Mouse (Mus musculus) c-Kit-positive CD71-positive TER-119-negative erythroid progenitor cells, embryonic 14.5 days (primary cell): Measurements from ENCODE around the gene Sds.

Experiments
- DNase-seq: peaks from one replicate; pipeline ENCODE4 v3.0.0-alpha.2; 2013; ENCODE audit warnings: low read depth

Gene Sds

DNA sequence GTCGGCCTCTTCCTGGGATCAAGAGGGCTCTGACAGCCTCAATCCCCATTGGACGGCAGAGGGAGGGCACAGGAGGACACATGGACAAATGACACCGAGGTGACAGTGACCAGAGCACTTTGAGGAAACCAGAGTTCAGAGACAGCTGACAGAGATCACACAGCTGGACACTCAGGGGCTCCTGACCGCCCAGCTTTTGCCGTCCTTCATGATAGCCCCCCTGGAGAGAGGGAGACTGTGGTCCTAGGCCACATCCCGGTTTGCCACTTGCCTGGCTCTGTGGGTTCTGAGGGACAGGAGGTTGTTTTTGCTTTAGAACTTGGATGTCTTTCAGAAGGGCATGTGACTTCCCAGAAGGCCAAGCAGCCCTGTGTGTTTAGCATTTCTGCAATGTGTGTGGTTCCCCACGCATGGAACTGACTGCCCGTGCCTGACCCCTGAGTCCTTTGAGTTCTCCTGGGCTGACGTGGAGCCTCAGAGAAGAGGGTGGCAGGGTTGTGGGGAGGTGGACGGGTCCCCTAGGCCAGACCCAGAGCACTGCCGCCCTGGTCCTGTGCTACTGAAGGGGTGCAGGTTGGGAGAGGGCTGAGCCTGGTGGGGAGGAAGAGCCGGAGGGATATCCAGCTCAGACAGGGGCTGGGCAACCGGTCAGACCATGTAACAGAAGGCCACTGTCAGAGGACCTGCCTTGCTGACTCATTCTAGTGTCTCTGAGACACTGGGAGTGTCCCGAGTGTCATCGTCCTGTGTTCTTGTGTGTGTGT lies 40.1 kb downstream of the Sds start:
- no peak for DNase-seq

- DNase-seq: no peak
Measured at GRCm38 (mm10) chr5:120517552-120517951, 41.2 kb downstream of the Sds start.

- DNase-seq: no peak
Measured at GRCm38 (mm10) chr5:120522649-120523048, 46.3 kb downstream of the Sds start.

GRCm38 (mm10) chr5:120524736-120525135 lies 48.4 kb downstream of the Sds start:
- no peak for DNase-seq

- no peak for DNase-seq
Measured at GRCm38 (mm10) chr5:120525737-120526136, 49.4 kb downstream of the Sds start.

DNA sequence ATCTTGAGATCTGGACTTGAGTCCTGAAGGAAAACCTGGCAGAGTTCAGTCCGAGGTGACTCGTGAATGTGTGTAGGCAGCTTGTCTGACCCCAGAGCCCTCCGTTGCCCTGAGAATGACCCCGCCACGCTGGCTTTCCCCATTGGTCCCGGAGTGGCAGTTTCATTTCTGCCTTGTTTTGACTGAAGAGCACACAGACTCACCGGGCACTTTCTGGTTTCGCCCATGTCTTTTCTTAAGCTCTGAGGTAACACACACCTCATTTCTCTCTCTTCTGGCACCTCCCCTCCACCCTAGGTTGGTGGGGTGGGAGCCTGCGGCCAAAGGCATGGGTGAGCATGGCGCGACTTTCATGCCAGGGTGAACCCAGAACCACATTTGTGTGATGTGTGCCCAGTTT lies 50.0 kb downstream of the Sds start:
- no peak for DNase-seq

DNA sequence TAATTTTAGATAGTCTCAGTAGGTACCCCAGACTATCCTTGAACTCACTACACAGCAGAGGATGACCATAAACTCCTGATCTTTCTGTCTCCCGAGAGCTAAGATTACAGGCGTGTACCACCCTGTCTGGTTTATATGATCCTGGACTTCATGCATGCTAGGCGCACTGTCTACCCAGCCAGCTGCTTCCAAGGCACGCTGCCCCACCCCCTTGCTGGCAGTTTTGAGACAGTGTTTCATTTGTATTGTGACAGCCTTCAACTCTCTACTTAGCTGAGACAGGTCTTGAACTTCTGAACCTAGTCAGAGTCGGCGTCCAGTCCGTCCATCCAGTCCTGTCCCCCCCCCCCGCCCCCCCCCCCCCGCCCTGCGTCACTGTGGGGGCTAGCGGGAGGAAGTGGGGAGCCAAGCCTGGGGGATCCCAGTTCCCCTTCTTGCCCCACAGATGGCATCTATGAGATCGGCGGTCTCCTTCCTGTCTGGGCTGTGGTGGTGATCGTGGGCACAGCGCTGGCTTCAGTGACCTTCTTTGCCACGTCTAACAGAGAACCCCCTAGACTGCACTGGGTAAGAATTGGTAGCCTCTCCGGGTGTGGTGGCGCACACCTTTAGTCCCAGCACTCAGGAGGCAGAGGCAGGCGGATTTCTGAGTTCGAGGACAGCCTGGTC lies 51.1 kb downstream of the Sds start:
- DNase-seq: no peak

DNA sequence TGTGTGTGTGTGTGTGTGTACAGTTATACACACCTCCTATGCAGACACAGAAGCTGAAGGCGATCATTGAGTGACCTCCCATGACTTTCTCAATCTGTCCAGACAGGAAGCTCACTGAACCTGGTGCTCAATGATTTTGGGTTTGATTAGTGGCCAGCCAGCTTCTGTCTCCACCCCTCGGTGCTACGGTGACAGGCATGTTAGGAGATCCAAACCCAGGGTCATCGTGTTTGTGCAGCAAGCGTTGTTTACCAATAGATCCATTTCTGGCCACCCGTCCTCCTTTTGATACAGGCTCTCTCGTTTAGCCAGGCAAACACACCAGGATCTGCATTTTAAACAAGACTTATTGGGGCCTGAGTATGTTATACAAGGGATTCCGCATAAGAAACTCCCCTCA lies 55.3 kb downstream of the Sds start:
- no peak for DNase-seq
